Mouse (Mus musculus) T-helper 2 cell (primary cell): ENCODE measurements around the gene Zbtb1.
"Not testable (repeated sequence)": the region's sequence is repeated elsewhere in the genome, so short reads cannot be mapped to it uniquely, and the experiment has no call there.

ENCODE experiments used
- in situ Hi-C: fragments of 300-600 bp; cut with MboI, MseI; formaldehyde crosslinking; loops from one replicate; pipeline ENCODE4 v1.15.1; 2025; ENCODE audit warnings: high pct_unique_total_duplicates

Zbtb1 gene

DNA sequence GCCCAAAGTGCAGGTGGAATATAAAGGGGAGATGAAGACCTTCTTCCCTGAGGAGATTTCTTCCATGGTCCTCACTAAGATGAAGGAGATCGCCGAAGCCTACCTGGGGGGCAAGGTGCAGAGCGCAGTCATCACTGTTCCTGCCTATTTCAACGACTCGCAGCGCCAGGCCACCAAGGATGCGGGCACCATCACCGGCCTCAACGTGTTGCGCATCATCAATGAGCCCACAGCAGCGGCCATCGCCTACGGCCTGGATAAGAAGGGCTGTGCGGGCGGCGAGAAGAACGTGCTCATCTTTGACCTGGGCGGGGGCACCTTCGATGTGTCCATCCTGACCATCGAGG, 34.7 kb downstream of the Zbtb1 start:
- in situ Hi-C loops, result no loop called here

DNA sequence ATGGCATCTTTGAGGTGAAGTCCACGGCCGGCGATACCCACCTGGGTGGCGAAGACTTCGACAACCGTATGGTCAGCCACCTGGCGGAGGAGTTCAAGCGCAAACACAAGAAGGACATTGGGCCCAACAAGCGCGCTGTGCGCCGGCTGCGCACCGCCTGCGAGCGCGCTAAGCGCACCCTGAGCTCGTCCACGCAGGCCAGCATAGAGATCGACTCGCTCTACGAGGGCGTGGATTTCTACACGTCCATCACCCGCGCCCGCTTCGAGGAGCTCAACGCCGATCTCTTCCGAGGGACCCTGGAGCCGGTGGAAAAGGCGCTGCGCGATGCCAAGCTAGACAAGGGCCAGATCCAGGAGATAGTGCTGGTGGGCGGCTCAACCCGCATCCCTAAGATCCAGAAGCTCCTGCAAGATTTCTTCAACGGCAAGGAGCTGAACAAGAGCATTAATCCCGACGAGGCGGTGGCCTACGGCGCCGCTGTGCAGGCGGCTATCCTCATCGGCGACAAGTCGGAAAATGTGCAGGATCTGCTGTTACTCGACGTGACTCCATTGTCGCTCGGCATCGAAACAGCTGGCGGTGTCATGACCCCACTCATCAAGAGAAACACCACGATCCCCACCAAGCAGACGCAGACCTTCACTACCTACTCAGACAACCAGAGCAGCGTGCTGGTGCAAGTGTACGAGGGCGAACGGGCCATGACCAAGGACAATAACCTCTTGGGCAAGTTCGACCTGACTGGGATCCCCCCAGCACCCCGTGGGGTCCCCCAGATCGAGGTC, 35.3 kb downstream of the Zbtb1 start:
- in situ Hi-C loops, result no loop called here

DNA sequence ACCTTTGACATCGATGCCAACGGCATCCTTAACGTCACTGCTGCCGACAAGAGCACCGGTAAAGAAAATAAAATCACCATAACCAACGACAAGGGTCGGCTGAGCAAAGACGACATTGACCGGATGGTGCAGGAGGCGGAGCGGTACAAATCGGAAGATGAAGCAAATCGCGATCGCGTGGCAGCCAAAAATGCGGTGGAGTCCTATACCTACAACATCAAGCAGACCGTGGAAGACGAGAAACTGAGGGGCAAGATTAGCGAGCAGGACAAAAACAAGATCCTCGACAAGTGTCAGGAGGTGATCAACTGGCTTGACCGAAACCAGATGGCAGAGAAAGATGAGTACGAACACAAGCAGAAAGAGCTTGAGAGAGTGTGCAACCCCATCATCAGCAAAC, 35.9 kb downstream of the Zbtb1 start:
- in situ Hi-C loops, result no loop called here

DNA sequence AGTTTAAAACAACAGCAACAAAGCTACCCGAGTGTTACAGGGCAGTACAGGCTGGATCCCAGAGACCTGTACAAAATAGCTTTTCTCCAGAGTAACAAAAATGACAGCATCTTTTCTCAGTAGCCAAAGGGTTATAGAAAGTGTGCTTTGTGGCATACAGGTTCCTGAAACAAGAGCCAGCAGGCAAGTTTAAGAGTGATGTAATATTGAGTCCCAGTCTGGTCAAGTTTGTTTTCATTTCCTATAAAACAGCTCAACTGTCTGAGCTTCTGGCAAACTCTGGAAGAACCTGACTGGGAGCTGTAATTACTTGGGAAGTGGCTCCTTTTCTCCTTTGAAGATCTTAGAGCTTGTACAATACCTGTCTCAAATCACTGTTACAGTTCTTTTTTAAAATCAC, 37.1 kb downstream of the Zbtb1 start:
- in situ Hi-C loops, result no loop called here

DNA sequence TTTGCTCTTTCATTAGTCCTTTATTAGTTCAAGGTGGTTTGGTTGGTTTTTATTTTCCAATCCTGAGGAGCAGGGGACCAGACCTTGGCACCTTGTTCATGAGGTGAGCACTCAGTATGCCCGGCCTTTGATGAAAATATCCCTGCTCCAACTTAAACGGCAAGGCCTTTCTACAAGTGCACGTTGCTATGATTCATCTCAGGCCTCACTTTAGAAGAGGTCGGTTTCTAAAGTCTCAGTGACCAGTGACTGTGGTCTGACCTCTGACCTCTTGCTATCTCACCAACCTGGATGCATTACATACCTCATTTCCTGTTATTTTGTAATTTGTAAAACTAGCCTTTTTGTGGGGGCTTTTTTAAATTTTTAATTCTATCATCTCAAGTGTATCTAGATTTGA, 39.1 kb downstream of the Zbtb1 start:
- in situ Hi-C loops, result no loop called here

- in situ Hi-C loops, result no loop called here
Measured at GRCm38 (mm10) chr12:76415383-76416010, 45.4 kb downstream of the Zbtb1 start.

GRCm38 (mm10) chr12:76417433-76417854, 47.4 kb downstream of the Zbtb1 start, which contains the start of gene Ppp1r36:
Ppp1r36 (plus strand) TSS chr12:76417538.
- in situ Hi-C loops, result no loop called here

- in situ Hi-C loops, result no loop called here
Measured at GRCm38 (mm10) chr12:76418346-76418745, 48.3 kb downstream of the Zbtb1 start.

DNA sequence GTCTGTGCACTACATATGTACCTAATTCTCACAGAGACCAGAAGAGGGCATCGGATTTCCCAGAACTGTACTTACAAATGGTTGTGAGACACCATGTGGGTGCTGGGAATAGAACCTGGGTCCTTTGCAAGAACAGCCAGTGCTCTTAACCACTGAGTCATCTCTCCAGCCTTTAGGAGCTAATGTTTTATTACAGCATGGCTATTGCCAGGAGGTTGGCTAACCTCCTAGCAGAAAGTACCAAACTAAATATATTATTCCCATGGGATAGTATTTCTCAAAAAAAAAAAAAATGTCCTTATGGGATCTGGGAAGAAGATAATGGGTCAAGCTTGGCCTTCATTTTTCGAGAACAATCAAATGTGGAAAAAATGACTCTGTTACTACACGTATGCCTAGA, 55.2 kb downstream of the Zbtb1 start:
- in situ Hi-C loops, result no loop called here

- in situ Hi-C loops, result no loop called here
Measured at GRCm38 (mm10) chr12:76427546-76427945, 57.5 kb downstream of the Zbtb1 start.

DNA sequence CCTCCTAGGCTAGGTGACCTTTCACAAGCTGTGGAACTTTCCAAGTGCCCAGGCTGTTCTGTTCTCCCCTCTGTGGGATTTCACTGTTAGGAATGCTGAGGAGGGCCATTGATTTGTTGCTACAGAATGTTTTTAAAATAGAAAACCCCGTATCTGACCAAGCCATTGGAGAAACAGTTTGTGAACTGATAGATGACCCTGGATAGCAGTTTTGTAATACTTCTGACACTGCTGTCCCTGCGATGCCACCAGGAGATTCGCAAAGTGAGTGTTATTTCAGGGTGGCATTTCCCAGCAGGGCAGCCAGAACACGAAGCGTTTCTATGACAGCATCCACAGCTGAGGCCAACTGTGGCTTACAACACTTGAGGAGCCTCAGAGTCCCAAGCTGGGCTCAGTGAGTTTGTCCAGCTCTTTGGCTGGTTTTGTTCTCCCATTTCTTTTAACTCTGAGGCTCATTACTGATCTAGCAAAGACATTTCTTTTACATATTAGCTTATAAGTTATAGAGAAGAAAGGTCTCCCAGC, 60.9 kb downstream of the Zbtb1 start:
- in situ Hi-C loops, result no loop called here

GRCm38 (mm10) chr12:76431431-76431830, 61.4 kb downstream of the Zbtb1 start:
- in situ Hi-C loops, result no loop called here

- in situ Hi-C loops, result no loop called here
Measured at GRCm38 (mm10) chr12:76434111-76434510, 64.0 kb downstream of the Zbtb1 start.

- in situ Hi-C loops, result no loop called here
Measured at GRCm38 (mm10) chr12:76435084-76435483, 65.0 kb downstream of the Zbtb1 start.

GRCm38 (mm10) chr12:76435549-76435948, 65.5 kb downstream of the Zbtb1 start:
- in situ Hi-C loops, result no loop called here

DNA sequence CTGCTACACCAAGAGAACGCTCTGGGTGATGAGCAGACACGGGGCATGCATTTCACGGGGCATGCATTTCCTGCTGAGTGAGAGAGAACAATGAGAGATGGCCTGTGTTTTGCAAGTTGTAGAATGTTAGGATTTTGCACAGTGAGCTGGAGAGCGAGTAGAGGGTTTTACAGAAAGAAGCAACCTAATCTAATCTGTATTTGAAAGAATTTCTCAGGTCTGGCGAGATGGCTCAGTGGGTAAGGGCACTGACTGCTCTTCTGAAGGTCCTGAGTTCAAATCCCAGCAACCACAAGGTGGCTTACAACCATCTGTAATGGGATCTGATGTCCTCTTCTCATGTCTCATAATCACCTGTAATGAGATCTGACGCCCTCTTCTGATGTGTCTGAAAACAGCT, 73.4 kb downstream of the Zbtb1 start:
- in situ Hi-C loops, result not testable (repeated sequence)

DNA sequence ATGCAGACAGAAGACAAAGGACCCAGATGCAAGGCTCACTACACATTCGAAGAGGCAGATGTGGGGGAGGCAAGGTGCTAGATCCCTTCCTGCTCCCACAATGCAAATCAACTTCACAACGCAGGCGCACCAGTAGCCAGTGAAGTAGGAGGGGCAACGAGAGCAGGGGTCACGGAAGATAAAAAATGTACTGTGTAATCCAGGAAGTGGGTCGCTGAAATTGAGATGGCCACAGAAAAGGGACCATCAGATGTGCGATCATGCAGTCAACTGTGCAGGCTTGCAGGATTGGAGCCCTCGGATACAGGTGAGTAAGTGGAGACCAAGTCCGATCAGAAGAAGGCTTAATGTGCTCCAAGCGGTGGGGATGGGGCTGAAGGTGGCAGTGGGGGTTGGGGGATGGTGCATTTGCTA, 74.3 kb downstream of the Zbtb1 start:
- in situ Hi-C loops, result no loop called here

- in situ Hi-C loops, result no loop called here
Measured at GRCm38 (mm10) chr12:76444862-76445261, 74.8 kb downstream of the Zbtb1 start.

- in situ Hi-C loops, result no loop called here
Measured at GRCm38 (mm10) chr12:76446201-76446600, 76.1 kb downstream of the Zbtb1 start.
